Mouse (Mus musculus): ENCODE data around the gene Wnt2. TPM values are rescaled to one million over a fixed set of nuclear protein-coding genes. Genes with fewer than 3 reads are reported as not detected.

The Wnt2 gene
- 0.50 and 0.73 TPM in 2 replicates for polyA plus RNA-seq (2014; fragmentation: Nextera tagmentation; extraction: Ambion mirVana)

DNA sequence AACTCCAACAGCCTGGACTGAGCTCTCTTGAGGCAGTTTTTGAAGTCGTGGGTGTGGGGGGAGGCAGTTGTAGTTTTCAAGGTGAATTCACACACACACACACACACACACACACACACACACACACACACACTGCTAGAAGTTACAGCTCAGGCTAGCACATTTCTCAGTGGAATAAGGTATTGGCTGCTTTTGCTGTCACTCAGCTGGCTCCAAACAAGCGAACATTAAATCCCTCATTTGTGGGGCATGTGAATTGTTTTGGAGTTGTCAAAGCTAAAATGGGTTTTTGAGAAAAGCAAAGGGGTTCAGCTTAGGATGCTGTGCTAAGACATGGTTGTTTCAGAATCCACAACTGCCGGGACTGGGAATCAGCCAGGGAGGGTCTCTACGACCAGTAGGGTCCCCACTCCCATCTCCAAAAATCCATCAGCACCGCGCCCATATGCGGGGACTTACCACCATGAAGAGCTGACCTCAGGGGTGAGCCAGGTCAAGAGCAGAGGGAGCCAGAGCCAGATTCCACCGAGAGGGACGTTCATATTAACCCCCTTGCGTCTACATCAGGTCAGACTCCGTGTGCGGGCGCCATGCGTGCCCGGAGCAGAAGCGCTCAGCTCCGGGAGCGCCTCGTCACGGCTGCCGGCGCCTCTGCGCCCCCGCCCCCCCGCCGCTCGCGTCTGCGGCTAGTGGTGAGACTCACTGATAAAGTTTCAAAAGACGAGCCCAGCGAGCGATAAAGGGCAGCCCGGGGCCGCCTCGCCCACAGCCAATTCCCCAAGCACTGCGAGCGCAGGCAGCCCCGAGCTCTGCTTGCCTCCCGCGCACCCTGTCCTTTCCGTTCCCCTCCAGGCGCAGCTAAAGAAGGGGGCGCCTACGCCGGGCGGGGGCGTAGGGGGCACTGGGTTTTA is at the start of gene Wnt2:
Gene Wnt2 (minus strand): TSS at position 840 of the 911 bp plus-strand sequence.
- ATAC-seq (ENCODE audit: low FRiP score, low TSS enrichment) = peak; percentile 40; the same call in 1 of the 2 replicates
- H3K9ac ChIP-seq (ENCODE audit: low read depth, low read length) = peak within 1 kb of the TSS; percentile 37; the same call in 1 of the 2 replicates

DNA sequence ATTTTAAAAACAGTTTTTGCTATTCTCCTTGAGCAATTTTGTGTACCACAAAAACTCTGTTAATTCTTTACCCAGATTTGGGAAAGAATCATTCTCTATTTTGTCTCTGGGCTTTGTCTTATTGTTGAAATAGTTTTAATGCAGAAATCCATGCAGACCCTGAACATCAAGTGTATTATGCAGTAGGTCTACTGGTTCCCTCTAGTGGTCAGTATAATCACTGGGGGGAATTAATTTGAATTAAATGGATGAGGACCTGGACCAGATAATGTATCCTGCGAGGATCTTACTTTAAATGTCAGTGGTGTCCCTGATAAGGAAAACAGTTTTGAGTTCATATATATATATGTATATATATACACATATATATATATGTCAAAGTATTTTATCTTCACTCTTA is 48.2 kb upstream of the Wnt2 start:
- no peaks in the 10 kb centered on the region for H3K36me3 ChIP-seq (ENCODE audit: control insufficient read depth, insufficient read depth, low read length)
- H3K4me2 ChIP-seq (replicated peaks; ENCODE audit: low read depth, low read length) = no peak overlapping the region
- H3K4me3 ChIP-seq (ENCODE audit: low read length) = no peak overlapping the region
- H3K4me1 ChIP-seq (ENCODE audit: control insufficient read depth, insufficient read depth, low read length) = no peaks in the 10 kb centered on the region
- WGBS = 35% methylated on average over 1 of the region's 1 CpGs
- no peaks in the 10 kb centered on the region for H3K9me3 ChIP-seq (ENCODE audit: control insufficient read depth, low read length)
- H3K27me3 ChIP-seq (ENCODE audit: control insufficient read depth, insufficient read depth, low read length) = no peaks in the 10 kb centered on the region
- no peak overlapping the region for H3K27ac ChIP-seq (ENCODE audit: low read depth, low read length)
- no peak overlapping the region for H3K9ac ChIP-seq (ENCODE audit: low read depth, low read length)
- ATAC-seq (ENCODE audit: low FRiP score, low TSS enrichment) = no peak

More for the DNA sequence above, at the start of gene Wnt2:
- H3K4me2 ChIP-seq (replicated peaks; ENCODE audit: low read depth, low read length) = peak within 1 kb of the TSS; percentile 85
- H3K4me3 ChIP-seq (ENCODE audit: low read length) = peak within 1 kb of the TSS; percentile 44
- peaks cover 28% of the 10 kb centered on the region for H3K27me3 ChIP-seq (ENCODE audit: control insufficient read depth, insufficient read depth, low read length)
- no peak within 1 kb of the TSS for H3K27ac ChIP-seq (ENCODE audit: low read depth, low read length)
- no peaks in the 10 kb centered on the region for H3K36me3 ChIP-seq (ENCODE audit: control insufficient read depth, insufficient read depth, low read length)
- WGBS = under 1% methylated on average over 40 of the region's 47 CpGs
- no peaks in the 10 kb centered on the region for H3K9me3 ChIP-seq (ENCODE audit: control insufficient read depth, low read length)
- peaks cover 5% of the 10 kb centered on the region; the same call in 1 of the 2 replicates for H3K4me1 ChIP-seq (ENCODE audit: control insufficient read depth, insufficient read depth, low read length)

DNA sequence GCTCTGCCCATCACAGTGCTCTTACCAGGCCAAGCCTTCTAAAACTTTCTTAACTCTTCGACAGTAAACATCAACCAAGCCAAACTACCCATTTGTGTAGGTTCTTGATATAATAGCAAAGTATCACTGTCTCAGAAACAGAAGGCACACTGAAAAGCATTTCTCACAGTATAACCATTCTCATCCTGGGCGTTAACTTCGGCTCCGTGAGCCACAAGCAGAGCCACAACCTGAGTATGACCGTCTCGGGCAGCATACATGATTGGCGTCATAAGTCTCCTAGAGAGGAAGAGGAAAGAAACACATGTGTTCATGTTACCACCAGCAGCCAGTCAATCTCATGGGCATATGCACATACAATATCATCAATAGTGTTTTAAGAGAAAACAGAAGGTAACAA is 46.6 kb upstream of the Wnt2 start:
- Histone ChIP-seq H3K4me2 (replicated peaks; ENCODE audit: low read depth, low read length) (no peak overlapping the region), H3K36me3 (ENCODE audit: control insufficient read depth, insufficient read depth, low read length) (no peaks in the 10 kb centered on the region), H3K4me3 (ENCODE audit: low read length) (no peak overlapping the region), H3K4me1 (ENCODE audit: control insufficient read depth, insufficient read depth, low read length) (no peaks in the 10 kb centered on the region), H3K27ac (ENCODE audit: low read depth, low read length) (no peak overlapping the region), H3K27me3 (ENCODE audit: control insufficient read depth, insufficient read depth, low read length) (no peaks in the 10 kb centered on the region), H3K9ac (ENCODE audit: low read depth, low read length) (no peak overlapping the region), H3K9me3 (ENCODE audit: control insufficient read depth, low read length) (no peaks in the 10 kb centered on the region)
- WGBS = 83% methylated on average over 7 of the region's 7 CpGs
- no peak for ATAC-seq (ENCODE audit: low FRiP score, low TSS enrichment)

DNA sequence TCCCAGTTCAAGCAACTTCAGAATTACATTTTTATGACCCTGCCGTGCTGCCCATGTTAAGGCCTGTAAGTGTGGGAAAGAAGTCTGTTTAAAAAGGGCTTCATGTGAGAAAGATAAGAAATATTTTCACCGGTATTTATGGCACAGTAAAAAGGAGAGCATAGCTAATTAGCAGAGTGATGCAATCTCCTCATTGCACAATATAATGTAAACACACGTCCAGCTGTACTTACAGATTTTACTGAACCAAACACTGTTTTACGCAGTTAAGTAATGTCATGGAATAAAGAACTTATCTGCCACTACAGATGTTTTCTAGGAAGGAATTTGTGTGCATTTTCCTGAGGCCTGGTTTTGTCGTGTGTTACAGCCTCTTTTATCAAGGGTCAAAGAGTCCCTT is 46.2 kb upstream of the Wnt2 start:
- no peaks in the 10 kb centered on the region for H3K4me1 ChIP-seq (ENCODE audit: control insufficient read depth, insufficient read depth, low read length)
- no peak overlapping the region for H3K4me3 ChIP-seq (ENCODE audit: low read length)
- H3K27ac ChIP-seq (ENCODE audit: low read depth, low read length) = no peak overlapping the region
- H3K36me3 ChIP-seq (ENCODE audit: control insufficient read depth, insufficient read depth, low read length) = no peaks in the 10 kb centered on the region
- ATAC-seq (ENCODE audit: low FRiP score, low TSS enrichment) = no peak
- H3K9me3 ChIP-seq (ENCODE audit: control insufficient read depth, low read length) = no peaks in the 10 kb centered on the region
- no peak overlapping the region for H3K4me2 ChIP-seq (replicated peaks; ENCODE audit: low read depth, low read length)
- WGBS = 53% methylated on average over 5 of the region's 5 CpGs
- no peak overlapping the region for H3K9ac ChIP-seq (ENCODE audit: low read depth, low read length)
- no peaks in the 10 kb centered on the region for H3K27me3 ChIP-seq (ENCODE audit: control insufficient read depth, insufficient read depth, low read length)

DNA sequence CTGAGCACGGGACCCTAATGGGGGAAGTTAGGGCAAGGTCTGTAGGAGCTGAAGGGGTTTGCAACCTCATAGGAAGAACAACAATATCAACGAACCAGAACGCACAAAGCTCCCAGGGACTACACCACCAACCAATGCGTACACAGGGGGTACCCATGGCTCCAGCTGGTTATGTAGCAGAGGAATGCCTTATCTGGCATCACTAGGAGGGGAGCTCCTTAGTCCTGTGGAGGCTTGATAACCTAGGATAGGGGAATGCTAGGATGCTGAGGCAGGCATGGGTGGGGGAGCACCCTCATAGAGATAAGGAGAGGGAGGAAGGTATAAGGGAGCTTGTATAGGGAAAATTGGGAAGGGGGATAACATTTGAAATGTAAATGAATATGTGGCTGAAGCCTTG is 27.5 kb upstream of the Wnt2 start:
- H3K4me2 ChIP-seq (replicated peaks; ENCODE audit: low read depth, low read length) = no peak overlapping the region
- H3K27me3 ChIP-seq (ENCODE audit: control insufficient read depth, insufficient read depth, low read length) = no peaks in the 10 kb centered on the region
- H3K9ac ChIP-seq (ENCODE audit: low read depth, low read length) = no peak overlapping the region
- H3K9me3 ChIP-seq (ENCODE audit: control insufficient read depth, low read length) = no peaks in the 10 kb centered on the region
- ATAC-seq (ENCODE audit: low FRiP score, low TSS enrichment) = no peak
- H3K4me3 ChIP-seq (ENCODE audit: low read length) = no peak overlapping the region
- no peak overlapping the region for H3K27ac ChIP-seq (ENCODE audit: low read depth, low read length)
- H3K4me1 ChIP-seq (ENCODE audit: control insufficient read depth, insufficient read depth, low read length) = no peaks in the 10 kb centered on the region
- 86% methylated on average over 4 of the region's 4 CpGs for WGBS
- H3K36me3 ChIP-seq (ENCODE audit: control insufficient read depth, insufficient read depth, low read length) = no peaks in the 10 kb centered on the region

DNA sequence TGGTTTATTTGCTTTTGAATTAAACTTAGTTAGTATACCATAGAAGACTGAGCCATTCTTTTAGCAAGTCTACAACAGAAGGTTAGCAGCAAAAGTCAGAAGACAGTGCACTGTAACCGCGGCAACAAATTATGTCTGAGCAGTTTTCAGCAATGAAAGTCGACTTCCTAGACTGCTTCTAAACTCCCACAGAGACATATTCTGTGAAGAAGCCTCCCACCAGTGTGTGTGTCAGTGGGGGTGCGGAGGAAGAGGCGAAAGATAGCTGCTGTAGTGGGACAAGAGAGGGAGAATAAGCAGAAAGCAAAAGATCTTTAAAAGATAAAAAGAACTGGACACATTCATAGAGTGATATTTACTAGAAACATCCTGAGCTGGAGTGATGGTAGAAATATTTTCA is 21.3 kb upstream of the Wnt2 start:
- H3K27me3 ChIP-seq (ENCODE audit: control insufficient read depth, insufficient read depth, low read length) = no peaks in the 10 kb centered on the region
- H3K4me3 ChIP-seq (ENCODE audit: low read length) = no peak overlapping the region
- no peaks in the 10 kb centered on the region for H3K4me1 ChIP-seq (ENCODE audit: control insufficient read depth, insufficient read depth, low read length)
- no peak overlapping the region for H3K4me2 ChIP-seq (replicated peaks; ENCODE audit: low read depth, low read length)
- WGBS = 74% methylated on average over 5 of the region's 5 CpGs
- H3K27ac ChIP-seq (ENCODE audit: low read depth, low read length) = no peak overlapping the region
- H3K9me3 ChIP-seq (ENCODE audit: control insufficient read depth, low read length) = no peaks in the 10 kb centered on the region
- H3K9ac ChIP-seq (ENCODE audit: low read depth, low read length) = no peak overlapping the region
- no peak for ATAC-seq (ENCODE audit: low FRiP score, low TSS enrichment)
- H3K36me3 ChIP-seq (ENCODE audit: control insufficient read depth, insufficient read depth, low read length) = no peaks in the 10 kb centered on the region

DNA sequence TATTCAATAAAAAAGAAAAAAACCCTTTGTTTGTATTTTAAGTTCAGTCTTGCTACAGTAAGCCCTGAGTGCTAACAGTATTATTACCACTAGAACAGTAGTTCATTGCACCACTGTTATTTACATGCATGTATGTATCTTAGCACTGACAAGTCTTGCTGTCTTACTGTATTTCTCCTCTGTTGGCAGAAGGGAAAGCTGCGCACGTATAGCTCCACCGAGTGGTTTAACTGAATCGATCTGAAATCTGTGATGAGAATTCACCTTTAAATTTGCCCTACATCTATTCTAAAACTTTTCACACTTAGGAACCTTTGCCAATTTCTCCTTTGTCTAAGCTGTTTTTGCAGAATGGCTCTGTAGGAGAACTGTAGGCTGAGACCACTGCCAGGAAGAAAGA is 13.9 kb upstream of the Wnt2 start:
- no peak overlapping the region for H3K4me3 ChIP-seq (ENCODE audit: low read length)
- no peak overlapping the region for H3K27ac ChIP-seq (ENCODE audit: low read depth, low read length)
- H3K4me1 ChIP-seq (ENCODE audit: control insufficient read depth, insufficient read depth, low read length) = no peaks in the 10 kb centered on the region
- H3K9ac ChIP-seq (ENCODE audit: low read depth, low read length) = no peak overlapping the region
- H3K27me3 ChIP-seq (ENCODE audit: control insufficient read depth, insufficient read depth, low read length) = no peaks in the 10 kb centered on the region
- H3K9me3 ChIP-seq (ENCODE audit: control insufficient read depth, low read length) = no peaks in the 10 kb centered on the region
- no peak overlapping the region for H3K4me2 ChIP-seq (replicated peaks; ENCODE audit: low read depth, low read length)
- ATAC-seq (ENCODE audit: low FRiP score, low TSS enrichment) = no peak
- no peaks in the 10 kb centered on the region for H3K36me3 ChIP-seq (ENCODE audit: control insufficient read depth, insufficient read depth, low read length)
- 89% methylated on average over 4 of the region's 4 CpGs for WGBS

DNA sequence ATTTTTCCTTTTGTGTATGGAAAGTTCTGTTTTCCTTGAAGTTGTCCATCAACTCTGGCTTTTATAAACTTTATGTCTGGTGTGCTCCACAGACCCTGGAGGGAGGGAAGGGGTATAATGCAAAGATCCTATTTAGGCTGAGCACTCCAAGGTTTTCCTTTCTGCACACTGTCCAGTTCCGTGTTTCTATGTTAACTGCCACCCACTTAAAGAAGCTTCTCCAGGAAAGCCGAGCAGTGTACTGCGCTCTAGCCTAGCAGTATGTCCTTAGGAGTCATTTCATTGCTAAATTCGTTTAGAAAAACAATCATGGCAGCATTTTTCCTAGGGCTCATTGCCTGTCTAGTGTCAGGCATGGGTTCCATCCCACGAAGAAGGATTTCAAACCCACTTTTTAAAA is 12.8 kb upstream of the Wnt2 start:
- Histone ChIP-seq H3K4me1 (ENCODE audit: control insufficient read depth, insufficient read depth, low read length) (no peaks in the 10 kb centered on the region), H3K36me3 (ENCODE audit: control insufficient read depth, insufficient read depth, low read length) (no peaks in the 10 kb centered on the region), H3K27ac (ENCODE audit: low read depth, low read length) (no peak overlapping the region), H3K9me3 (ENCODE audit: control insufficient read depth, low read length) (no peaks in the 10 kb centered on the region), H3K4me3 (ENCODE audit: low read length) (no peak overlapping the region), H3K9ac (ENCODE audit: low read depth, low read length) (no peak overlapping the region), H3K27me3 (ENCODE audit: control insufficient read depth, insufficient read depth, low read length) (no peaks in the 10 kb centered on the region), H3K4me2 (replicated peaks; ENCODE audit: low read depth, low read length) (no peak overlapping the region)
- 82% methylated on average over 5 of the region's 5 CpGs for WGBS
- no peak for ATAC-seq (ENCODE audit: low FRiP score, low TSS enrichment)

DNA sequence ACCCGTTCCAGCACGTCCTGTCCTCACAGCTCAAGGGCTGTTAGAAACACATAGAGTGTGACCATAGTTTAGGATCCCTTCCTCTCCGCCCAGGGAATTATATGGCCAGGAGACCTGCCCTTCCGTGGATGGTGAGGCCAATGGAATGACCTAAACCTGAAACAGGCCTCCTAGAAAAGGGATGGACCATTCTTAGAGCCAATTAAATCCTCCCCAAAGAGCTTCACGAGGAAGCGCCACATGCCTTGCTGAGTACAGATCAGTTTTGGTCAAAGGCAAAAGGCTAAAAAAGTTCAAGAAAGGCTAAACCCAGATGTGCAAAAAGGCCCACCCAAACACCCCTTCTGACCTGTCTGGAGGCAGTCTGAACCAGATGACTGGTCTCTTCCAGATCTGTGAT is 1.9 kb upstream of the Wnt2 start:
- Histone ChIP-seq H3K4me1 (ENCODE audit: control insufficient read depth, insufficient read depth, low read length) (peaks cover 5% of the 10 kb centered on the region; the same call in 1 of the 2 replicates), H3K27ac (ENCODE audit: low read depth, low read length) (no peak overlapping the region), H3K9ac (ENCODE audit: low read depth, low read length) (no peak overlapping the region), H3K4me2 (replicated peaks; ENCODE audit: low read depth, low read length) (peak overlapping the region; percentile 85), H3K4me3 (ENCODE audit: low read length) (peak overlapping the region; percentile 44), H3K27me3 (ENCODE audit: control insufficient read depth, insufficient read depth, low read length) (peaks cover 28% of the 10 kb centered on the region), H3K9me3 (ENCODE audit: control insufficient read depth, low read length) (no peaks in the 10 kb centered on the region), H3K36me3 (ENCODE audit: control insufficient read depth, insufficient read depth, low read length) (no peaks in the 10 kb centered on the region)
- 19% methylated on average over 6 of the region's 6 CpGs for WGBS
- ATAC-seq (ENCODE audit: low FRiP score, low TSS enrichment) = no peak
